Mouse (Mus musculus) v-Abl transformed pro-B cells (cell line): ENCODE measurements around the gene Rab43.

Experiments
- in situ Hi-C, 2 experiments: fragments of 400-800 bp; cut with MboI; formaldehyde crosslinking; loops; one replicate each; pipeline ENCODE4 v1.15.1; 2025; ENCODE audit not compliant: unreplicated experiment in 2 of 2

Rab43 gene

GRCm38 (mm10) chr6:87788266-87788895 is 23.6 kb downstream of the Rab43 start:
- in situ Hi-C loops = no loop called here

- in situ Hi-C loops = no loop called here
Measured at GRCm38 (mm10) chr6:87787108-87787890, 24.7 kb downstream of the Rab43 start.

GRCm38 (mm10) chr6:87786621-87787020 is 25.3 kb downstream of the Rab43 start:
- in situ Hi-C loops = no loop called here

GRCm38 (mm10) chr6:87784033-87784432 is 27.9 kb downstream of the Rab43 start:
- in situ Hi-C loops = loop anchor here in 1 of 2 experiments (5.0 kb wide), 1 partner anchor 33 kb away; no protein-coding TSS in a partner anchor

- in situ Hi-C loops = loop anchor here in 1 of 2 experiments (5.0 kb wide), 1 partner anchor 37 kb away; no protein-coding TSS in a partner anchor
Measured at GRCm38 (mm10) chr6:87780546-87781301, 31.2 kb downstream of the Rab43 start.

- in situ Hi-C loops = loop anchor here in 1 of 2 experiments (5.0 kb wide), 1 partner anchor 38 kb away; no protein-coding TSS in a partner anchor
Measured at GRCm38 (mm10) chr6:87779174-87780165, 32.5 kb downstream of the Rab43 start.

GRCm38 (mm10) chr6:87778294-87779173 is 33.4 kb downstream of the Rab43 start:
- in situ Hi-C loops = no loop called here

- in situ Hi-C loops = no loop called here
Measured at GRCm38 (mm10) chr6:87777842-87778241, 34.1 kb downstream of the Rab43 start, which contains the start of gene Gp9. Gene Gp9, plus strand, starts transcription at chr6:87778072.

- in situ Hi-C loops = no loop called here
Measured at GRCm38 (mm10) chr6:87776663-87777062, 35.3 kb downstream of the Rab43 start.

GRCm38 (mm10) chr6:87775588-87776245 is 36.2 kb downstream of the Rab43 start:
- in situ Hi-C loops = no loop called here

GRCm38 (mm10) chr6:87774909-87775308 is 37.1 kb downstream of the Rab43 start:
- in situ Hi-C loops = loop anchor here in 1 of 2 experiments (5.0 kb wide), 1 partner anchor 68 kb away; no protein-coding TSS in a partner anchor

GRCm38 (mm10) chr6:87774466-87774865 is 37.5 kb downstream of the Rab43 start:
- in situ Hi-C loops = loop anchor here in 1 of 2 experiments (5.0 kb wide), 1 partner anchor 67 kb away; no protein-coding TSS in a partner anchor

GRCm38 (mm10) chr6:87770626-87771025 is 41.3 kb downstream of the Rab43 start:
- in situ Hi-C loops = loop anchor here in 1 of 2 experiments (5.0 kb wide), 1 partner anchor 63 kb away; no protein-coding TSS in a partner anchor

GRCm38 (mm10) chr6:87764296-87764695 is 47.7 kb downstream of the Rab43 start:
- in situ Hi-C loops = loop anchor here (5.0 to 10.0 kb wide), 4 partner anchors 121 to 233 kb away; partner anchors contain the start of gene Copg1 (in 2 of the 2)

GRCm38 (mm10) chr6:87763376-87764280 is 48.3 kb downstream of the Rab43 start:
- in situ Hi-C loops = loop anchor here (5.0 to 10.0 kb wide), 4 partner anchors 121 to 234 kb away; partner anchors contain the start of gene Copg1 (in 2 of the 2)

GRCm38 (mm10) chr6:87762161-87762560 is 49.8 kb downstream of the Rab43 start:
- in situ Hi-C loops = loop anchor here (5.0 to 10.0 kb wide), 4 partner anchors 123 to 235 kb away; partner anchors contain the start of gene Copg1 (in 2 of the 2)
